Mouse (Mus musculus): Measurements from ENCODE around the gene Zfy2. TPM values are rescaled to one million over a fixed set of nuclear protein-coding genes. Genes with fewer than 3 reads are reported as not detected.

Zfy2 gene
- not detected for total RNA-seq (2023)

DNA sequence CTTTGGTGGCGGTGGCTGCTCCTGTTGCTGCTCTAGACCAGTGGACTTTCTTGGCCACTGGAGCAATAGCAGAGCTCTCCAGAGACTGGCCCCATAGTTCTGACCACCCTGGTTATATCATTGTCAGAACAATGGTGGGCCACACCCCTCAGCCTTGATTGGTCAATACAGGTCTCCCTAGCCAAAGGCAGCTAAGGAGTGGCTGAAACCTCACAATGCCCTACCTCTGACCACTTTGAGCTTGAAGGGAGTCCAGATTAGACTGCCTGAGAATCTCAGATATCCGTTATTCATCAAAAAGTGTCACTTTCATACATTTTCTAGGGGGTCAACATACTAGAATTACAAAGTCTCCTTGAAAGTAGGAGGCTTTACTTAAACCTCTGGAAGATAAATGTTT lies at the start of gene Zfy2:
Zfy2 (minus strand) TSS at position 101 of the 400 bp plus-strand sequence.

Data from CD4-positive naive resting alpha-beta T cell, adult 57 days (primary cell).